Mouse (Mus musculus) heart, postnatal 25 days (tissue): ENCODE results near the gene Slc26a5. TPM values are rescaled to one million over a fixed set of nuclear protein-coding genes. Genes with fewer than 3 reads are reported as not detected.

Experiments used
- total RNA-seq, 2 experiments: library from RNA; stranded (reverse); gene quantifications; 2 replicates each; pipeline ENCODE4 v1.2.3; 2021

The Slc26a5 gene
- total RNA-seq, 2 experiments from 2014 or later, result not detected

Other genes with a start within 250 kb of the Slc26a5 start
- not detected for gene Fbxl13, start 220.0 kb downstream of the Slc26a5 start, total RNA-seq
- gene Armc10, start 219.8 kb downstream of the Slc26a5 start, total RNA-seq, result 1 to 10 TPM; 6.6 to 7.8 TPM
- 1 to 10 TPM; 4.5 to 5.4 TPM for gene Napepld, start 164.2 kb downstream of the Slc26a5 start, total RNA-seq
- gene Pmpcb, start 128.5 kb downstream of the Slc26a5 start, total RNA-seq, result 100 to 1,000 TPM; 241 to 242 TPM
- gene Dnajc2, start 80.4 kb downstream of the Slc26a5 start, total RNA-seq, result 10 to 100 TPM; 19.5 to 20.6 TPM
- 10 to 100 TPM; 91.1 to 94.2 TPM for gene Psmc2, start 80.3 kb downstream of the Slc26a5 start, total RNA-seq